Comparison of ENCODE assay signal across 21 mouse cellular contexts in genomic region chr8:122217456-122218177, GRCm38 (mm10).
A peak's percentile ranks its signal among the peaks of the same experiment; 100 is the strongest.
DNase-seq lines count a peak whose midpoint lies in the region; ATAC-seq and TF ChIP-seq lines count a peak whose summit lies in the region.
"Had no signal": no experiment of that assay in that cellular context is flagged by ENCODE, and none has a peak within 500 bp of the region (broad histone marks: within the 10 kb centered on the region; RNA-seq: fewer than 3 reads in every experiment).

No protein-coding gene starts in this region.

- 77% methylated on average over 10 of the region's 10 CpGs for WGBS in heart, embryonic 14.5 days

- no peaks in the 10 kb centered on the region for H3K36me3 ChIP-seq in heart, embryonic 14.5 days (ENCODE audit: control insufficient read depth, insufficient read depth, low read length)
- H3K36me3 ChIP-seq: embryonic facial prominence, embryonic 10.5 days; embryonic facial prominence, embryonic 12.5 days; forebrain, embryonic 15.5 days had no signal

- H3K9ac ChIP-seq in heart, embryonic 14.5 days (ENCODE audit: low read length) = no peak overlapping the region
- H3K9ac ChIP-seq: embryonic facial prominence, embryonic 12.5 days; forebrain, embryonic 13.5 days; forebrain, embryonic 15.5 days; forebrain, postnatal 0 days had no signal

- DNase-seq in heart, adult 11 months = peak; percentile 90
- no peak for DNase-seq in heart, postnatal 36 days
- no peak for DNase-seq in heart, postnatal 14 days
- no peak for DNase-seq in layer of hippocampus, adult 2 months (ENCODE audit: low spot score in 2 of 2)
- no peak for DNase-seq in layer of hippocampus, adult 8-10 months (ENCODE audit: low spot score in 2 of 2)
- DNase-seq in testis, postnatal 14 days (ENCODE audit: low spot score) = peak; percentile 83
- DNase-seq in T-cell, adult 2 months (ENCODE audit: low spot score) = no peak
- DNase-seq: adrenal gland, adult 8-10 months; adrenal gland, postnatal 14 days; adrenal gland, postnatal 36 days; cerebellum, adult 11 months; cerebellum, adult 18-20 months; cerebellum, adult 8-10 months; cerebellum, adult 9-11 months; forebrain, postnatal 0 days had no signal

- peak; percentile 54 for TF ChIP-seq CTCF in layer of hippocampus, adult 2 months (conservative IDR thresholded peaks at IDR 0.05)

- H3K27ac ChIP-seq in heart, embryonic 14.5 days (replicated peaks in 1 of 2; ENCODE audit: control insufficient read depth in 1 of 2, insufficient read depth in 1 of 2, low read depth in 2 of 2, low read length in 2 of 2) = no peak overlapping the region
- no peak overlapping the region for H3K27ac ChIP-seq in layer of hippocampus, adult 2 months
- H3K27ac ChIP-seq: embryonic facial prominence, embryonic 10.5 days; embryonic facial prominence, embryonic 12.5 days; forebrain, embryonic 13.5 days; forebrain, embryonic 15.5 days had no signal

- no peak overlapping the region for H3K4me3 ChIP-seq in heart, embryonic 14.5 days (ENCODE audit: control insufficient read depth in 1 of 2, insufficient read depth in 1 of 2, low read depth in 1 of 2, low read length in 2 of 2)
- H3K4me3 ChIP-seq in layer of hippocampus, adult 2 months = no peak overlapping the region
- H3K4me3 ChIP-seq: embryonic facial prominence, embryonic 10.5 days; embryonic facial prominence, embryonic 12.5 days; forebrain, embryonic 13.5 days; forebrain, embryonic 15.5 days had no signal

- H3K9me3 ChIP-seq in heart, embryonic 14.5 days (ENCODE audit: control insufficient read depth, low read length) = no peaks in the 10 kb centered on the region
- H3K9me3 ChIP-seq: embryonic facial prominence, embryonic 10.5 days; embryonic facial prominence, embryonic 12.5 days; forebrain, embryonic 13.5 days; forebrain, embryonic 15.5 days had no signal

- no peaks in the 10 kb centered on the region; the same call in 1 of the 2 replicates for H3K27me3 ChIP-seq in heart, embryonic 14.5 days (ENCODE audit: control insufficient read depth, insufficient read depth, low read length)
- H3K27me3 ChIP-seq: forebrain, embryonic 13.5 days; forebrain, embryonic 15.5 days had no signal

- ATAC-seq in heart, embryonic 14.5 days (ENCODE audit: insufficient number of reproducible peaks, insufficient read depth, low FRiP score, low read depth) = peak; percentile 8; the same call in 1 of the 2 replicates
- ATAC-seq: activated CD4-positive, CD25-positive, alpha-beta regulatory T cell, adult 4 months; forebrain, embryonic 13.5 days; forebrain, embryonic 15.5 days; forebrain, postnatal 0 days had no signal

- peaks cover 0 to 5% of the 10 kb centered on the region in 2 experiments; a peak in 1 of 4 replicates for H3K4me1 ChIP-seq in heart, embryonic 14.5 days (ENCODE audit: control insufficient read depth in 2 of 2, insufficient read depth in 2 of 2, low read length in 2 of 2)
- H3K4me1 ChIP-seq: forebrain, embryonic 13.5 days; forebrain, embryonic 15.5 days had no signal

- H3K4me2 ChIP-seq in heart, embryonic 14.5 days (ENCODE audit: low read length) = no peak overlapping the region
- H3K4me2 ChIP-seq: embryonic facial prominence, embryonic 12.5 days; forebrain, embryonic 13.5 days; forebrain, embryonic 15.5 days had no signal

- intact Hi-C loops in heart, postnatal 36 days (cut with DNase I) = no loop called here
- intact Hi-C loops in heart, postnatal 14 days (cut with DNase I) = no loop called here

Comparison
In these comparisons a context has a peak if more than half of its experiments do, and no peak if none do; other contexts are left out.
1. DNase-seq: peak in heart, adult 11 months (single experiment) and testis, postnatal 14 days (single experiment); none in heart, postnatal 36 days (0 of 2), heart, postnatal 14 days (0 of 2), layer of hippocampus, adult 2 months (0 of 2), layer of hippocampus, adult 8-10 months (0 of 2) and T-cell, adult 2 months (single experiment).